Mouse (Mus musculus) right cerebral cortex, adult 2 months (tissue): ENCODE results near the gene 3110009E18Rik.

Experiments
- DNase-seq, 2 experiments: peaks; one replicate each; pipeline ENCODE4 v3.0.0; 2021 to 2022; ENCODE audit warnings: low spot score in 2 of 2

Gene 3110009E18Rik

GRCm38 (mm10) chr1:120120969-120121811 is at the start of gene 3110009E18Rik, which contains the start of gene Dbi:
3110009E18Rik (plus strand) TSS chr1:120121187.
Dbi (minus strand) TSS chr1:120121078.
- DNase-seq = peak; percentile 96 to 98

GRCm38 (mm10) chr1:120072900-120073299 is 48.1 kb upstream of the 3110009E18Rik start:
- no peak for DNase-seq

DNA sequence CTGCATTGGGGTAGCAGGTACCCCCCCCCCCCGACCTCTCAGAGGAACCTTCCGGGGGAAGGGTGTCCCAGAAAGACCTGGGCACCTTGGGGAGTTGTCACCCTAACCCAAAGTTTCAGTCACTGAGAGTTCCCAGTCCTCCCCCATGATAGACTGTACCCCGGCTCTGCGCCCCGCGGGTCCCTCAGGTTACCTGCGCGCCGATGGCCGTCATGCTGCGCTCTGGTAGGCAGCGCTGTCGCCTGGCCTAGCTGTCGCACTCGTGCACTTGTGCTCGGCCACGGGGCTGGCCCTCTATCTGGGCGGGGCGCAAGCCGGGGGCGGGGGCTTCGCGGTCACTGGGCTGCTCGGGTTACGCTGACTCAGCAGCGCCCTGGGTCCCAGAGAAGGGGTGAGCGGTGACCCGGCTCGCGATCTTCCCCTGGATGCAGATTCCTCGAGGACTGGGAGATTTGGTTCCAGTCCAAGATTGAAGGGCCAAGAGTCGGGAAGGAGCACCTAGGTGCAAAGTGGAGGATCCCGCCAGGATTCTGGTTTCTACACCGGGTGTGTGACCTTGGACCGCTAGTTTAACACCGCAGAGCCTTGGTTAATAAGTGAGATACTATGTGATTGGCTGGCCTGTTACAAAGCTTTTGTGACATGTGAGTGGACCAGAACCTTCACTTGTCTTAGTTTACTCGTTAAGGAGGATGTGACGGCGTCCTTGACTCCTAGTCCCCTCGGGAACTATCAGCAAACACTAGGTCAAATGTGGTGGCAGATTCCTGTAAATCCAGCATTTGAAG is 47.3 kb upstream of the 3110009E18Rik start, which contains the start of gene Tmem37:
Gene Tmem37, minus strand, starts transcription at position 556 of the 788 bp plus-strand sequence.
- DNase-seq = peak; percentile 24 to 26

DNA sequence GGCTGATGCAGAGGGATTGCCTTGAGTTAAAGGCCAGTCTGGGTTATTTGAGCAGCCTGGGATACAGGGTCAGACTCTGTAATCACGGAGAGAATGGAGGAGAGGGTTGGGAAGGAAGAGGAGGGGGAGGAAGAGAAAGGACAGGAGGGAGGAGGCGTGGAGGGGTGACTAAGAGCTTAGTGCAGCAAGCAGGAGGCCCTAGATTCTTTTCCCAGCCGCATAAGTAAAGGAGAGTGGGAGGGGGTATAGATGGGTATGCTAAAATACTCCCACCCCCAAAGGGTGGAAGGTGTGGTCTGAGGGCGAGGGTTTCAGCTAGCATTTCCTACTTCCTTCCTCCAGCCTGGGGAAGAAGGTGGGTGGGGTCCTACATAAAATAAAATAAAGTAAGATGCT is 46.7 kb upstream of the 3110009E18Rik start:
- peak in 1 of 2 experiments; percentile 12 for DNase-seq

GRCm38 (mm10) chr1:120074931-120075330 is 46.1 kb upstream of the 3110009E18Rik start:
- DNase-seq = no peak

- no peak for DNase-seq
Measured at GRCm38 (mm10) chr1:120075507-120075906, 45.5 kb upstream of the 3110009E18Rik start.

GRCm38 (mm10) chr1:120077746-120078410 is 43.1 kb upstream of the 3110009E18Rik start:
- DNase-seq = no peak

GRCm38 (mm10) chr1:120080632-120081031 is 40.4 kb upstream of the 3110009E18Rik start:
- DNase-seq = no peak

GRCm38 (mm10) chr1:120082957-120083585 is 37.9 kb upstream of the 3110009E18Rik start:
- no peak for DNase-seq

GRCm38 (mm10) chr1:120083921-120084517 is 37.0 kb upstream of the 3110009E18Rik start:
- DNase-seq = no peak

DNA sequence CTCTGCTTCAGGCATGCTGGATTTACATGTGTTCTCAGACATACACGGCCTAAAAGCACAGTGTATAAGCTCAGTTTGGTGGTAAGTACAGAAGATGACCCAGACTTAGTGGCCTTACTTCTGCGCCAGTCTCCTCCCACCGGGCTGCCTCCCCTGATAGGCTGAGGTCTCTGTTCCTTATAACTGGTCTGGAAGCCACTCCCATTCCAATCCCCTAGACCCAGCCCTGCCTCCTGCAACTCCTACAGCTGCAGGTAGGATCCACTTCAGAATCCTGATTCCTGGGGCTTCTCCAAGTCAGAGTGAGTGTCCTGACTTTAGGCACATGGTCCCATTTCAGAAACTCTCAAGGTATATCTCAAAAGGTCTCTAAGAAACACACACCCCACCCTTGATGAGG is 35.3 kb upstream of the 3110009E18Rik start:
- no peak for DNase-seq

GRCm38 (mm10) chr1:120086644-120087043 is 34.3 kb upstream of the 3110009E18Rik start:
- DNase-seq = no peak

GRCm38 (mm10) chr1:120089180-120089579 is 31.8 kb upstream of the 3110009E18Rik start:
- no peak for DNase-seq

DNA sequence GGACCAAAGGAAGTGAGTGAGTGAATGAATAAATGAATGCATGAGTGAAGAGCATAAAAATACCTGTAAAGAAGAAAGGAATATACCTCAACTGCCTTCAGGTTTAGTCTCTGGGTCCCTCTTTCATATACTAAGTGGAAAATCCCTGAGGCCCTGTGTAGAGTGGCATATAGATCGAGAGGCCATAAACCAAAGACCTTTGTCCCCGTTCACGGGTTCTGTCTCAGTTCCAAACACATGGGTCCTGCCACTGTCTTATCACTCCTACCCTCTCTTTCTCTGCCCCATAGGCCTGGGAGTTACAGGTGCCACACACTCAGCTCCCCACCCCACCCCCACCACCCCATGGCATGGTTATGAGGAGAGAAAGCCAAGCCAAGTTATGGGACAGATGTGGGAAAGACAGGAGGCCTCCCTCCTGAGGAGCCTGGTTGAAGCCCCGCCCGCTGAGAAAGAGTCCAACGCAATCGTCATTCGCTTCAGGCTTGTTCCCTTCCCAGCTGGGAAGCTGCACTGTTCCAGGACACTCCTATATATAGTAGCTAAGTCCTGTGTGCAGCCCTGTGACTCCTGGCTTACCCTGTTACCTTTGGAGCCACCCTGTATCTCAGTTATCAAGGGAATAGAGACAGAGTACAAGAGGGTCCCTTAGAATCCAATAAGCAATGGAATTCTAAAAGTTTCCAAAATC is 30.0 kb upstream of the 3110009E18Rik start:
- DNase-seq = no peak

- peak; percentile 90 to 94 for DNase-seq
Measured at GRCm38 (mm10) chr1:120093482-120094134, 27.4 kb upstream of the 3110009E18Rik start.

- no peak for DNase-seq
Measured at GRCm38 (mm10) chr1:120094920-120095319, 26.1 kb upstream of the 3110009E18Rik start.

GRCm38 (mm10) chr1:120098327-120098726 is 22.7 kb upstream of the 3110009E18Rik start:
- DNase-seq = peak; percentile 86 to 88

DNA sequence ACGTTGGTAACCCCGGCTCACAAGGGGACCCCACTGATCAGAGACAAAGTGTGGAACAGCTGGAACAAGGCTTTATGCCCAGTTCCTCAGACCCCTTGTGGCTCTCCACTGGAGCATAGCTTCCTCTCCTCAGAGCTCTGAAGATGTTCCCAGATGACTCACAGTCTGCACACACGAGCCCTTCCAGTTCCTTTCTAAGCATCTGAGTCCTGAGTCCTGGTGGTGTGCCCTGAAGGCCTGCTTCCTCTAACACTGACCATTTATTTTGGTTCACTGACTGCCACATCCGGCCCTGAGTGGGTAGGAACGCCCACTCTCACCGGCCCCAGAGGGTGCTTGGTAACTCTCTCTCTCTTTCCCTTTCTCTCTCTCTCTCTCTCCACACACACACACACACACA is 21.5 kb upstream of the 3110009E18Rik start:
- peak in 1 of 2 experiments; percentile 23 for DNase-seq

DNA sequence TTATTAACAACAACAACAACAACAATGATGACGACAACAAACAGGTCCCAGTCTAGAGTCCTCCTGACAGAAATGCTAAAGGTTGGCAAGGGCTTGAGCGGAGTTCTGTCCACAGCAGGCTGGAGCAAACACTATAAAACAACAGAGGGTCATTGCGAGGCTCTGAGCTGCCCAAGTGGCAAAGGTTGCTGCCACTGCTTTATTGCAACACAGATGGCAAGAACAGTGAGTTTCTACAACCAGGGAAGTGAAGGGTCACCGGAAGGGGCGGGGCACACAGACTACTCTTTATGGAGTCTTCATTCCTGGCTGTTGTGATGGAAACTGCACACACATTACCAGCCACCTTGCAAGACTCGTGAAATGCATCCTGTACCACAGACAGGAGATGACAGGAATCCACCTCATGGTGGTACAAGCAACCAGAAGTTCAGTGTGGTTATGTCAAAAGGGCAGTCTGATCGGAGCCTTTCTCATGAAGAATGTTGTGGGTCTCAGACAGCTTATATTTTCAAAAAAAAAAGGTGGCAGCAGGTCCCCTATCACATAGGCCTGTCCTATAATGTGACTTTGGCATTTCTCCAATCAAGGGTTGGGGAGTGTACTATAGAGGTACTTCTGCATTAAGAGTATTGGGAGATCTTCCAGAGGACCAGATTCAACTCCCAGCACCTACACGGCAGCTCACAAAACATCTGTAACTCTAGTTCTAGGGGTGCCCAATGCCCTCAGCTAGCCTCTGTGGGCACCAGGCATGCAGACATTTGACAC is 20.3 kb upstream of the 3110009E18Rik start:
- DNase-seq = no peak
